Mouse (Mus musculus) CH12.LX (cell line): ENCODE measurements around the gene Olfr485. TPM values are rescaled to one million over a fixed set of nuclear protein-coding genes. Genes with fewer than 3 reads are reported as not detected.
"Not testable (repeated sequence)": the region's sequence is repeated elsewhere in the genome, so short reads cannot be mapped to it uniquely, and the experiment has no call there.

ENCODE experiments used
- DNase-seq: peaks from one replicate; pipeline ENCODE4 v3.0.0-alpha.2; 2013; ENCODE audit errors: extremely low read depth
- H3K27ac ChIP-seq: 2 replicates; pipeline ENCODE4 v1.5.1; 2012; ENCODE audit warnings: low read depth, mild to moderate bottlenecking, control low read depth, moderate library complexity; ENCODE audit not compliant: insufficient read depth
- H3K27me3 ChIP-seq: replicated peaks from 2 replicates; pipeline ENCODE3; 2012; ENCODE audit warnings: inconsistent platforms
- H3K36me3 ChIP-seq, 2 experiments: replicated peaks in 1 of 2; 2 replicates each; pipeline versions ENCODE3 to v1.6.1; 2012; ENCODE audit warnings: inconsistent platforms in 1 of 2, low read length in 1 of 2, mild to moderate bottlenecking in 1 of 2, mixed read lengths in 1 of 2, moderate library complexity in 1 of 2; ENCODE audit not compliant: control insufficient read depth in 1 of 2, insufficient read depth in 1 of 2
- H3K4me1 ChIP-seq, 2 experiments: 2 replicates each; pipeline ENCODE4 v1.6.1; 2012; ENCODE audit warnings: inconsistent platforms in 1 of 2, moderate library complexity in 1 of 2; ENCODE audit not compliant: insufficient read depth in 2 of 2, control insufficient read depth in 1 of 2
- H3K4me2 ChIP-seq: 2 replicates; pipeline ENCODE4 v1.6.1; 2012; ENCODE audit warnings: low read depth, mild to moderate bottlenecking, control low read depth; ENCODE audit not compliant: poor library complexity, insufficient read depth, severe bottlenecking
- H3K4me3 ChIP-seq, 3 experiments: fragments of 150-350 bp in 1 of 3; sonication (generic) in 1 of 3; replicated peaks in 1 of 3; 2 replicates each; pipeline versions ENCODE3 to v1.5.1; 2011 to 2012; ENCODE audit warnings: low read depth in 2 of 3, low read length in 2 of 3, mild to moderate bottlenecking in 2 of 3, moderate library complexity in 2 of 3, control low read depth in 1 of 3, improper control_type of control experiment in 1 of 3, inconsistent platforms in 1 of 3, mixed read lengths in 1 of 3; ENCODE audit not compliant: poor library complexity in 1 of 3
- H3K79me2 ChIP-seq: replicated peaks from 2 replicates; pipeline ENCODE4 v1.6.1; 2012; ENCODE audit warnings: mild to moderate bottlenecking, moderate library complexity; ENCODE audit not compliant: control insufficient read depth, poor library complexity, insufficient read depth, severe bottlenecking; ENCODE audit errors: extremely low read depth
- H3K9ac ChIP-seq: 2 replicates; pipeline ENCODE4 v1.6.1; 2012; ENCODE audit warnings: low read depth, mild to moderate bottlenecking, control low read depth, moderate library complexity; ENCODE audit not compliant: insufficient read depth
- H3K9me3 ChIP-seq: replicated peaks from 2 replicates; pipeline ENCODE3; 2012; ENCODE audit warnings: low read length, inconsistent platforms, mixed read lengths
- BHLHE40 ChIP-seq: IDR thresholded peaks from 2 replicates; pipeline ENCODE4 v1.6.1; 2011; ENCODE audit warnings: mild to moderate bottlenecking, low read depth, low read length, improper control_type of control experiment
- CHD2 ChIP-seq: IDR thresholded peaks from 2 replicates; pipeline ENCODE4 v1.6.1; 2011; ENCODE audit warnings: low read length, improper control_type of control experiment
- EP300 ChIP-seq: IDR thresholded peaks from 2 replicates; pipeline ENCODE4 v1.6.1; 2011; ENCODE audit warnings: low read length, improper control_type of control experiment
- ETS1 ChIP-seq: conservative IDR thresholded peaks from 2 replicates; pipeline ENCODE4 v1.6.1; 2012; ENCODE audit warnings: low read depth, mild to moderate bottlenecking, inconsistent platforms, low read length, improper control_type of control experiment, moderate library complexity
- IRF4 ChIP-seq: IDR thresholded peaks from 2 replicates; pipeline ENCODE4 v1.6.1; 2014; ENCODE audit warnings: low read depth, mild to moderate bottlenecking, inconsistent platforms, low read length, improper control_type of control experiment
- JUND ChIP-seq: conservative IDR thresholded peaks from 2 replicates; pipeline ENCODE4 v1.6.1; 2011; ENCODE audit warnings: low read depth, low read length, improper control_type of control experiment
- MAFK ChIP-seq: IDR thresholded peaks from 2 replicates; pipeline ENCODE4 v1.6.1; 2011; ENCODE audit warnings: low read length, improper control_type of control experiment; ENCODE audit not compliant: insufficient replicate concordance
- MAX ChIP-seq: IDR thresholded peaks from 2 replicates; pipeline ENCODE4 v1.6.1; 2011; ENCODE audit warnings: low read length, improper control_type of control experiment
- MEF2A ChIP-seq: IDR thresholded peaks from 2 replicates; pipeline ENCODE4 v1.6.1; 2014; ENCODE audit warnings: low read depth, mild to moderate bottlenecking, inconsistent platforms, low read length, improper control_type of control experiment, borderline replicate concordance
- POLR2A ChIP-seq: IDR thresholded peaks from 2 replicates; pipeline ENCODE4 v1.6.1; 2011; ENCODE audit warnings: low read depth, mild to moderate bottlenecking, improper control_type of control experiment, low read length
- RAD21 ChIP-seq: IDR thresholded peaks from 2 replicates; pipeline ENCODE4 v1.6.1; 2011; ENCODE audit warnings: low read depth, mild to moderate bottlenecking, low read length, improper control_type of control experiment, moderate library complexity
- SIN3A ChIP-seq: IDR thresholded peaks from 2 replicates; pipeline ENCODE4 v1.6.1; 2012; ENCODE audit warnings: low read length, improper control_type of control experiment, inconsistent platforms
- TBP ChIP-seq: conservative IDR thresholded peaks from 2 replicates; pipeline ENCODE4 v1.6.1; 2011; ENCODE audit warnings: low read depth, low read length, improper control_type of control experiment
- TCF12 ChIP-seq: IDR thresholded peaks from 2 replicates; pipeline ENCODE4 v1.6.1; 2014; ENCODE audit warnings: low read depth, mild to moderate bottlenecking, inconsistent platforms, low read length, improper control_type of control experiment
- ZC3H11A ChIP-seq: IDR thresholded peaks from 2 replicates; pipeline ENCODE4 v1.6.1; 2012; ENCODE audit warnings: low read depth, mild to moderate bottlenecking, inconsistent platforms, low read length, improper control_type of control experiment
- ZNF384 ChIP-seq: IDR thresholded peaks from 2 replicates; pipeline ENCODE4 v1.6.1; 2012; ENCODE audit warnings: low read depth, low read length, improper control_type of control experiment, inconsistent platforms
- dilution Hi-C: fragments of 300-500 bp; cut with MboI; formaldehyde crosslinking; loops from 2 replicates; pipeline ENCODE4 v1.14.3; 2020; ENCODE audit warnings: low sequenced_read_pairs; ENCODE audit not compliant: extremely low pct_unique_long_range_greater_than_20kb, extremely low pct_ligation_motif_present
- in situ Hi-C: fragments of 300-500 bp; cut with MboI; formaldehyde crosslinking; loops from 3 replicates; pipeline ENCODE4 v1.14.3; 2019; ENCODE audit warnings: low sequenced_read_pairs, low pct_ligation_motif_present, low pct_unique_long_range_greater_than_20kb, mixed read lengths
- polyA plus RNA-seq: library from polyadenylated mRNA; unstranded; fragments of >175 nt; gene quantifications from 2 replicates; pipeline ENCODE4 v1.2.1, GENCODE M21; 2012; ENCODE audit warnings: low read depth; ENCODE audit not compliant: insufficient read length
- total RNA-seq, 2 experiments: library from RNA; depleted of rRNA; stranded (reverse); fragments of 300-350 nt in 1 of 2; fragments of >200 nt in 1 of 2; gene quantifications; 2 replicates each; pipeline ENCODE4 v1.2.3; 2012 to 2014

Olfr485 gene
- total and polyA plus RNA-seq, 3 experiments, result not detected

DNA sequence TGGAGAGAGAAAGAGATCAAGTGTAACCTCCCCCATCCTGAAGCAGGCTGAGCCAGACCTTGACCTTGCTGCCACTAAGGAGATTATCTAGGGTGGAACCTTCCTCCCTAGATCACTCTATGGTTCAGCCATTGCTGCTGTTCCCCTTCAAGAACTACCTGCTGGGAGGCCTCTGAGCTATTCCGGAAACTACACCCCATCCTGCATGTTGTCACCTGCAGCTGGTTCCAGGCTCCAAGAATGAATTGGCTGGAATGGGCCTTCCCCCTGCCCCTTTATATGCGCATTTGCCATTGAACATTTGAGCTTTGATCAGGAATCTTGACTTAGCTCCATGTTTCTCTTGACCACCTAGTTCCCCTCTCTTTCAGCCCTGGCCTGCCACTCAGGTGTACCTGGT lies 25.6 kb upstream of the Olfr485 start:
- H3K27me3 ChIP-seq, result peaks cover 12% of the 10 kb centered on the region
- H3K27ac ChIP-seq, in situ Hi-C loops, H3K4me3 ChIP-seq, H3K36me3 ChIP-seq, H3K9me3 ChIP-seq, dilution Hi-C loops, H3K9ac ChIP-seq, H3K4me2 ChIP-seq, H3K4me1 ChIP-seq, DNase-seq, H3K79me2 ChIP-seq: not testable (repeated sequence)

DNA sequence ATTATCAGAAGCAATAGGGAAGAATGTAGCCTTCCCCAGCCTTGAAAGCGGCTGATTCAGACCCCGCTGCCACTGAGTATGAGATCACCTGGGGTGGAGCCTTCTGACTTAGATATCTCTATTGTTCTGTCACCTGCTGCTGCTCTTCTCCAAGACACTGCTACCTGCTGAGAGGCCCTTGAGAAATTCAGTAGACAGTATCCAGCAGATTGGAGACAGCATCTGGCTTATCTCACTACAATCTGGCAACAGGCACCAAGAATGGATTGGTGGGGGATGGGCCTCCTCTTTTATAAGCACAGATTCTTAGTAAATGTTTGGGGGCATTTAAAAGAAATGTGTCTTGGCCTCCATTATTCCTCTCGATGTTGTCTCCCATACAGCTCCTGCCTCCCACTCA lies 24.7 kb upstream of the Olfr485 start:
- H3K9ac ChIP-seq, H3K27ac ChIP-seq, dilution Hi-C loops, H3K36me3 ChIP-seq, H3K4me3 ChIP-seq, DNase-seq, H3K79me2 ChIP-seq, H3K9me3 ChIP-seq, in situ Hi-C loops, H3K4me1 ChIP-seq, H3K4me2 ChIP-seq: not testable (repeated sequence)
- peaks cover 15% of the 10 kb centered on the region for H3K27me3 ChIP-seq

DNA sequence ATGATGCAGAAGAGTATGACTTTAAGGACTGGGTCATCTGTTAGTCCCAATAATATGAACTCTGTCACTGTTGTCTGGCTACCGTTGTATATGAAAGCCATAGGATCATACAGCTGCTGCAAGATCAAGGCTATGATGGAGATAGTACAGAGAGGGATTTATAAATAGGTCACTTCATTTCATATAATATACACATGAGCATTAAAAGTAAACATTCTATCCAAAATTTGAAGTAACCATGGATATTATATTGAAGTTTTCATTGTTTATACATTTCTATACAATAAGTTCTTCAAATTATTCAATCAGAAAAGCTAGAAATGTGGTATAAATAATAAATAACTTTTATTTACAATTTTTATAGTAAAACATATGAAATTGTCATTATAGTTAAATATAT lies 13.0 kb upstream of the Olfr485 start, which contains the start of gene Olfr486:
Gene Olfr486, minus strand, starts transcription at position 101 of the 400 bp plus-strand sequence.
- H3K79me2 ChIP-seq, H3K9me3 ChIP-seq, H3K27me3 ChIP-seq, H3K4me3 ChIP-seq, H3K9ac ChIP-seq, H3K4me2 ChIP-seq, H3K4me1 ChIP-seq, H3K27ac ChIP-seq, in situ Hi-C loops, DNase-seq, H3K36me3 ChIP-seq, dilution Hi-C loops: not testable (repeated sequence)

DNA sequence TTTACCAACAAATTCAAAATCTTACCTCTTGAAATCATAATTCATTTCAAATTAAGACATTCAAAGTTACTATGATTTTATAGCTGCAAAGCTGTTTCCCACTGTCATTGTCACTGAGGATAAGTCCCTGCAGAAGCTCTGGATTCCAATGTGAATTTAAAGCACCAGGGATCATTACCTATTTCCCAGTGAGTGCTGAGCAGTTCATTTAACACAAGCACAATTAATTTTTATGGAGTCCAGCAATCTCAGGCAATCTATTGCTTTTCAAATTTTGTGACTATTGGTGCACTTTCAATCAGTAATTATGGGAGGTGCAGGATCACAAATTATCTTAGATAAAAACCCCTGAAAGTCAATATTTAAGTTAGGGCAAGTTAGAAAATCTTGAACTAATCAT lies 32.3 kb downstream of the Olfr485 start, which contains the start of gene Olfr484:
Gene Olfr484, minus strand, starts transcription at position 101 of the 400 bp plus-strand sequence.
- Histone ChIP-seq H3K27ac (no peak within 1 kb of the TSS), H3K9me3 (no peaks in the 10 kb centered on the region), H3K9ac (no peak within 1 kb of the TSS), H3K4me3 (no peak within 1 kb of the TSS), H3K36me3 (no peaks in the 10 kb centered on the region), H3K79me2 (no peaks in the 10 kb centered on the region), H3K4me1 (no peaks in the 10 kb centered on the region), H3K27me3 (peaks cover 7% of the 10 kb centered on the region), H3K4me2 (no peak within 1 kb of the TSS)
- TF ChIP-seq ETS1 (no peak), POLR2A (no peak), ZC3H11A (no peak), MAX (no peak), BHLHE40 (no peak), RAD21 (no peak), SIN3A (no peak), MAFK (no peak), TCF12 (no peak), EP300 (no peak), JUND (no peak), CHD2 (no peak), TBP (no peak), IRF4 (no peak), ZNF384 (no peak), MEF2A (no peak)
- dilution Hi-C loops (no loop called here), in situ Hi-C loops (no loop called here)
- no peak for DNase-seq
